Comparison of ENCODE assay signal across 9 mouse cellular contexts in genomic region chr12:79663131-79663892, GRCm38 (mm10).
DNase-seq lines count a peak whose midpoint lies in the region; ATAC-seq and TF ChIP-seq lines count a peak whose summit lies in the region.
"Had no signal": no experiment of that assay in that cellular context is flagged by ENCODE, and none has a peak within 500 bp of the region (broad histone marks: within the 10 kb centered on the region; RNA-seq: fewer than 3 reads in every experiment).

No protein-coding gene starts in this region.

- no peaks in the 10 kb centered on the region for H3K27me3 ChIP-seq in thymus, adult 2 months (ENCODE audit: control insufficient read depth, insufficient read depth, low read length)
- H3K27me3 ChIP-seq: Patski had no signal

- TF ChIP-seq POLR2A in thymus, adult 2 months (IDR thresholded peaks at IDR 0.05; ENCODE audit: control insufficient read depth, extremely low read depth, insufficient read depth, low read length, poor library complexity): no peak

- intact Hi-C loops in left cerebral cortex, postnatal 14 days (cut with DNase I): no loop called here

- no peak overlapping the region for H3K4me3 ChIP-seq in thymus, adult 2 months (ENCODE audit: control insufficient read depth, insufficient read depth, low read length)

- peak; percentile 24 to 77 for DNase-seq in layer of hippocampus, adult 18-20 months (ENCODE audit: low spot score in 2 of 2)
- DNase-seq in layer of hippocampus, adult 9-10 months (ENCODE audit: low spot score): no peak
- DNase-seq in left cerebral cortex, postnatal 14 days (ENCODE audit: low spot score in 2 of 2): peak; percentile 68 to 80
- DNase-seq in skeletal muscle tissue, adult 2 months (ENCODE audit: low read depth, low spot score): peak; percentile 54
- DNase-seq in cerebellum, postnatal 10 days: no peak
- DNase-seq in thymus, adult 2 months: no peak

- H3K36me3 ChIP-seq in thymus, adult 2 months (ENCODE audit: control insufficient read depth, insufficient read depth, low read length): no peaks in the 10 kb centered on the region

- H3K4me1 ChIP-seq in thymus, adult 2 months (replicated peaks; ENCODE audit: control insufficient read depth, insufficient read depth, low read length): peaks cover 3% of the 10 kb centered on the region; the same call in 1 of the 2 replicates

- 57% methylated on average over 10 of the region's 10 CpGs for WGBS in thymus, adult 2 months

- TF ChIP-seq CTCF in thymus, adult 2 months (IDR thresholded peaks at IDR 0.05; ENCODE audit: borderline replicate concordance, control insufficient read depth, extremely low read depth, insufficient read depth, low read length, poor library complexity): no peak

- peak; percentile 93 for ATAC-seq in frontal cortex, adult (ENCODE audit: low TSS enrichment)
- ATAC-seq in erythroid progenitor cell, adult 5-6 weeks (replicated peaks; ENCODE audit: low FRiP score, poor library complexity, severe bottlenecking): no peak
- ATAC-seq: Patski had no signal

- no peak overlapping the region for H3K27ac ChIP-seq in thymus, adult 2 months (ENCODE audit: control insufficient read depth, insufficient read depth, low read length)

Comparison
In these comparisons a context has a peak if more than half of its experiments do, and no peak if none do; other contexts are left out.
1. DNase-seq: peak in layer of hippocampus, adult 18-20 months (2 of 2), left cerebral cortex, postnatal 14 days (2 of 2) and skeletal muscle tissue, adult 2 months (single experiment); none in layer of hippocampus, adult 9-10 months (single experiment), cerebellum, postnatal 10 days (0 of 2) and thymus, adult 2 months (single experiment).